Mouse (Mus musculus): ENCODE data around the gene Pimreg.

DNA sequence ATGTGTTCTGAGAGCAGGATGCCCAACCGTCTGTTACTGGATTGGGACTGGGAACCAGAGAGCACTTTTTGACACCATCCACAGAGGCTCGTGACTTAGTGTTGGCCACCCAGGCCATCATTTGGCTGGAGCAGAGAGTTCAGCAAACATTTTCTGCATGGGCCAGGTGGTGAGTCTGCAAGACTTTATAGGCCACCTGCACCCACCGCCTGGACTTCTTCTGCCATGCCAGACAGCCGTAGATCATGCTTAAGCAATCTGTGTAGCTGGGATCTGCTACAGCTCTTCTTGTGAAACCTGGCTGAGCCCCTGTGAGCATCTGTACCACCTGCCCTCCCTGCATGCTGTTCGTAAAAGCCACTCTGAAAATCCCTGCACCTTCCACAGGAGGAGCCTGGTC, 25.5 kb downstream of the Pimreg start:
- TF ChIP-seq CTCF (IDR thresholded peaks at IDR 0.05; ENCODE audit: insufficient read depth, low read length) (no peak), POLR2A (IDR thresholded peaks at IDR 0.05; ENCODE audit: borderline replicate concordance, extremely low read depth, low read depth, low read length) (no peak)
